Mouse (Mus musculus): ENCODE data around the gene Shd.

DNA sequence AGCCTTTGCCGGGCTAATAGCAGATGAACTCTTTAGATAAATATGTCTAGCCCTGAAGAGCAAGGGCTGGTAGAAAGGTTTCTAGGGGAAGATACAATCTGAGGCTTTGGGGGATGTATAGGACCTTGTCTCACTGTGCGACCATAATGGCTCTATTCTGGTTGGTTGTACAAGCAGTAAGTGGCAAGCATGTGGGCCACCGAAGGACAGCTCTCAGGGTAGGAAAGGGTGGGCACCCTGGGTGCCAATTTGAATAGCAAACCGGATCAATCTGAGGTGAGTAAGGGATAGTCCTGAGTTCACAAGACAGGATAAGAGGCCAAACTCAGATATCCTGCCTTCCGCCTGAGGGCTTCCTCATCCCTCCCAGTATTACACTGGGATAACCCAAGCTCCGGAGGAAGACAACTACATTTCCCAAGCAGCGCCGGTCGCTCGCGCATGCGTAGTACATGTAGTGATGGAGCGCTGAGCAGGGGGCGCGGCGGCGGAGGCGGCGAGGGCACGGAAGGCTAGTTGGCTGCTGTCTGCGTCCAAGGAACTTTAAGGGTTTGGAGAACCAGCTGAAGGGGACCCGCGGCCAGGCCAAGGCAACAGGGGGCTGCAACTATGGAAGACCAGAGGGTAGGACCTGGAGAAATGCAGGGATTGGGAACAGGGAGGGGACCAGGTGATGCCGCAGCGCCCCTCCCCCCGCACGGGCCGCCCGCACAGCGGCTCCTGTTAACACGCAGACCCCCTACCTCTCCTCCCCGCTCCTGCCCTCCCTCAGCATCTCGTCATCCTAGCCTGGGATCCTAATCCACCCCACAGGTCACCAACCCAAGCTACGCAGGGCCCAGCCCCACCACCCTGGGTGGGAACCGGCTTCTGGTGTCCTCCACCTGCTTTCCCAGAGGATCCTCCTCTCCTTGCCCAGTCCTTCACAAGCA, 16.0 kb downstream of the Shd start, which contains the start of gene Fsd1:
- TF ChIP-seq POLR2A (IDR thresholded peaks at IDR 0.05; ENCODE audit: low read depth, low read length) (no peak), CTCF (conservative IDR thresholded peaks at IDR 0.05; ENCODE audit: insufficient read depth, insufficient read length, low read depth, low read length) (no peak)

All from kidney, adult 2 months (tissue).